Mouse (Mus musculus): ENCODE data around the gene AC170998.1. TPM values are rescaled to one million over a fixed set of nuclear protein-coding genes. Genes with fewer than 3 reads are reported as not detected.

AC170998.1 gene
- total and polyA plus RNA-seq, 3 experiments: 0.27 to 0.52 TPM; not detected in 1

- 58% methylated on average over 7 of the region's 7 CpGs for WGBS
- Histone ChIP-seq H3K36me3 (ENCODE audit: control insufficient read depth, insufficient read depth, low read length) (peaks cover 50% of the 10 kb centered on the region), H3K4me1 (ENCODE audit: control insufficient read depth, insufficient read depth, low read length) (peaks cover 33% of the 10 kb centered on the region), H3K27me3 (ENCODE audit: control insufficient read depth, insufficient read depth, low read length) (no peaks in the 10 kb centered on the region), H3K9ac (ENCODE audit: low read depth, low read length) (no peak overlapping the region), H3K27ac (no peak overlapping the region), H3K4me3 (no peak overlapping the region), H3K79me2 (replicated peaks; ENCODE audit: control insufficient read depth, insufficient read depth, low read length) (peaks cover 8% of the 10 kb centered on the region)
- TF ChIP-seq POLR2A (IDR thresholded peaks at IDR 0.05; ENCODE audit: insufficient read depth, low read depth, low read length): no peak
- no peak for TF ChIP-seq EP300 (IDR thresholded peaks at IDR 0.05; ENCODE audit: insufficient read depth, low read depth, low read length)
- DNase-seq: no peak
- intact Hi-C loops (cut with DNase I): no loop called here
Measured at GRCm38 (mm10) chr17:28699789-28700188, 26.1 kb upstream of the AC170998.1 start.

GRCm38 (mm10) chr17:28701171-28701570, 24.7 kb upstream of the AC170998.1 start:
- no peak for DNase-seq
- no peak for TF ChIP-seq EP300 (IDR thresholded peaks at IDR 0.05; ENCODE audit: insufficient read depth, low read depth, low read length)
- TF ChIP-seq CTCF (IDR thresholded peaks at IDR 0.05): no peak
- no peak for TF ChIP-seq POLR2A (IDR thresholded peaks at IDR 0.05; ENCODE audit: insufficient read depth, low read depth, low read length)
- H3K79me2 ChIP-seq (replicated peaks; ENCODE audit: control insufficient read depth, insufficient read depth, low read length): peaks cover 11% of the 10 kb centered on the region
- no peak overlapping the region for H3K9ac ChIP-seq (ENCODE audit: low read depth, low read length)
- H3K4me3 ChIP-seq: no peak overlapping the region
- intact Hi-C loops (cut with DNase I): no loop called here
- H3K27ac ChIP-seq: no peak overlapping the region
- no peaks in the 10 kb centered on the region for H3K27me3 ChIP-seq (ENCODE audit: control insufficient read depth, insufficient read depth, low read length)
- H3K4me1 ChIP-seq (ENCODE audit: control insufficient read depth, insufficient read depth, low read length): peaks cover 34% of the 10 kb centered on the region
- 78% methylated on average over 4 of the region's 4 CpGs for WGBS
- peaks cover 48% of the 10 kb centered on the region for H3K36me3 ChIP-seq (ENCODE audit: control insufficient read depth, insufficient read depth, low read length)

GRCm38 (mm10) chr17:28701737-28702136, 24.1 kb upstream of the AC170998.1 start:
- Histone ChIP-seq H3K36me3 (ENCODE audit: control insufficient read depth, insufficient read depth, low read length) (peaks cover 46% of the 10 kb centered on the region), H3K4me3 (no peak overlapping the region), H3K27me3 (ENCODE audit: control insufficient read depth, insufficient read depth, low read length) (no peaks in the 10 kb centered on the region), H3K4me1 (ENCODE audit: control insufficient read depth, insufficient read depth, low read length) (peaks cover 30% of the 10 kb centered on the region), H3K9ac (ENCODE audit: low read depth, low read length) (no peak overlapping the region), H3K27ac (peak overlapping the region; percentile 52), H3K79me2 (replicated peaks; ENCODE audit: control insufficient read depth, insufficient read depth, low read length) (peaks cover 10% of the 10 kb centered on the region)
- TF ChIP-seq CTCF (IDR thresholded peaks at IDR 0.05): no peak
- TF ChIP-seq EP300 (IDR thresholded peaks at IDR 0.05; ENCODE audit: insufficient read depth, low read depth, low read length): no peak
- TF ChIP-seq POLR2A (IDR thresholded peaks at IDR 0.05; ENCODE audit: insufficient read depth, low read depth, low read length): no peak
- intact Hi-C loops (cut with DNase I): no loop called here
- no peak for DNase-seq
- WGBS: 55% methylated on average over 3 of the region's 3 CpGs

GRCm38 (mm10) chr17:28702646-28703045, 23.2 kb upstream of the AC170998.1 start:
- Histone ChIP-seq H3K4me1 (ENCODE audit: control insufficient read depth, insufficient read depth, low read length) (peaks cover 28% of the 10 kb centered on the region), H3K9ac (ENCODE audit: low read depth, low read length) (no peak overlapping the region), H3K4me3 (no peak overlapping the region), H3K79me2 (replicated peaks; ENCODE audit: control insufficient read depth, insufficient read depth, low read length) (peaks cover 13% of the 10 kb centered on the region), H3K27ac (peak overlapping the region; percentile 52), H3K27me3 (ENCODE audit: control insufficient read depth, insufficient read depth, low read length) (no peaks in the 10 kb centered on the region), H3K36me3 (ENCODE audit: control insufficient read depth, insufficient read depth, low read length) (peaks cover 41% of the 10 kb centered on the region)
- intact Hi-C loops (cut with DNase I): no loop called here
- WGBS: 15% methylated on average over 2 of the region's 2 CpGs
- no peak for DNase-seq
- TF ChIP-seq POLR2A (IDR thresholded peaks at IDR 0.05; ENCODE audit: insufficient read depth, low read depth, low read length): no peak
- no peak for TF ChIP-seq CTCF (IDR thresholded peaks at IDR 0.05)
- no peak for TF ChIP-seq EP300 (IDR thresholded peaks at IDR 0.05; ENCODE audit: insufficient read depth, low read depth, low read length)

- peaks cover 29% of the 10 kb centered on the region for H3K4me1 ChIP-seq (ENCODE audit: control insufficient read depth, insufficient read depth, low read length)
- TF ChIP-seq CTCF (IDR thresholded peaks at IDR 0.05) (no peak), POLR2A (IDR thresholded peaks at IDR 0.05; ENCODE audit: insufficient read depth, low read depth, low read length) (no peak), EP300 (IDR thresholded peaks at IDR 0.05; ENCODE audit: insufficient read depth, low read depth, low read length) (no peak)
- WGBS: 27% methylated on average over 1 of the region's 1 CpGs
- H3K36me3 ChIP-seq (ENCODE audit: control insufficient read depth, insufficient read depth, low read length): peaks cover 33% of the 10 kb centered on the region
- H3K27ac ChIP-seq: no peak overlapping the region
- no peak overlapping the region for H3K4me3 ChIP-seq
- H3K79me2 ChIP-seq (replicated peaks; ENCODE audit: control insufficient read depth, insufficient read depth, low read length): peaks cover 17% of the 10 kb centered on the region
- intact Hi-C loops (cut with DNase I): no loop called here
- no peaks in the 10 kb centered on the region for H3K27me3 ChIP-seq (ENCODE audit: control insufficient read depth, insufficient read depth, low read length)
- no peak for DNase-seq
- no peak overlapping the region for H3K9ac ChIP-seq (ENCODE audit: low read depth, low read length)
Measured at GRCm38 (mm10) chr17:28706697-28707096, 19.2 kb upstream of the AC170998.1 start.

GRCm38 (mm10) chr17:28707136-28707627, 18.7 kb upstream of the AC170998.1 start:
- Histone ChIP-seq H3K27me3 (ENCODE audit: control insufficient read depth, insufficient read depth, low read length) (no peaks in the 10 kb centered on the region), H3K36me3 (ENCODE audit: control insufficient read depth, insufficient read depth, low read length) (peaks cover 30% of the 10 kb centered on the region), H3K4me3 (no peak overlapping the region), H3K9ac (ENCODE audit: low read depth, low read length) (0 out of 2 replicates have a peak overlapping the region, but pooled peaks have one; percentile 10), H3K79me2 (replicated peaks; ENCODE audit: control insufficient read depth, insufficient read depth, low read length) (peaks cover 17% of the 10 kb centered on the region), H3K4me1 (ENCODE audit: control insufficient read depth, insufficient read depth, low read length) (peaks cover 30% of the 10 kb centered on the region), H3K27ac (no peak overlapping the region; the same call in 1 of the 2 replicates)
- WGBS: 72% methylated on average over 3 of the region's 3 CpGs
- no peak for DNase-seq
- intact Hi-C loops (cut with DNase I): no loop called here
- TF ChIP-seq CTCF (IDR thresholded peaks at IDR 0.05) (no peak), EP300 (IDR thresholded peaks at IDR 0.05; ENCODE audit: insufficient read depth, low read depth, low read length) (no peak), POLR2A (IDR thresholded peaks at IDR 0.05; ENCODE audit: insufficient read depth, low read depth, low read length) (no peak)

All from heart, adult 2 months (tissue).